Mouse (Mus musculus) brain, adult 10 weeks (tissue): Measurements from ENCODE around the gene Ms4a5. TPM values are rescaled to one million over a fixed set of nuclear protein-coding genes. Genes with fewer than 3 reads are reported as not detected.

ENCODE experiments used
- polyA plus RNA-seq: library from polyadenylated mRNA; stranded (reverse); fragments of 350-450 nt; fragmentation: Illumina TruSeq; extraction: RNeasy Lipid Tissue Mini Kit (QIAGEN cat#74804); gene quantifications from one replicate; pipeline ENCODE4 v1.2.3, GENCODE M21; 2015; ENCODE audit warnings: low read depth, low replicate concordance

The Ms4a5 gene
- not detected for polyA plus RNA-seq

GRCm38 (mm10) chr19:11283773-11284172 lies at the start of gene Ms4a5:
Gene Ms4a5 (minus strand): TSS chr19:11283873.

DNA sequence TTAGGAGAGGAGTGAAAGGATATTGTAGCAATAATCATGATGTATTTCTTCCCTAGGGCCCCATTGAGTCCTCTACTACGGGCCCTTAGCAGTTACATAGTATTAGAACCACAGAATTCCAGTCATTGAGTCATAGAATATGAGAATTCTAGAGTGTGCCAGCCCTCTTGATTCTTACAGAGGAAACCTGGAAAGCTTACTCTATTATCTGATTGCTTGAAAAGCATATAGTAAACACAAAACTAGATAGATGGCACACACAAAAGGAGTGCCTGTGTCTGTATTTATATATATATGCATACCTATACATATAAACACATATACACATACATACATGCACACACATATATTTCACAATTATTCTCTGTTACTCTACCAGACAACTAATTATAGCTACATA lies 30.7 kb upstream of the Ms4a5 start, which contains the start of gene Ms4a14:
Gene Ms4a14 (minus strand): TSS at position 101 of the 400 bp plus-strand sequence.

DNA sequence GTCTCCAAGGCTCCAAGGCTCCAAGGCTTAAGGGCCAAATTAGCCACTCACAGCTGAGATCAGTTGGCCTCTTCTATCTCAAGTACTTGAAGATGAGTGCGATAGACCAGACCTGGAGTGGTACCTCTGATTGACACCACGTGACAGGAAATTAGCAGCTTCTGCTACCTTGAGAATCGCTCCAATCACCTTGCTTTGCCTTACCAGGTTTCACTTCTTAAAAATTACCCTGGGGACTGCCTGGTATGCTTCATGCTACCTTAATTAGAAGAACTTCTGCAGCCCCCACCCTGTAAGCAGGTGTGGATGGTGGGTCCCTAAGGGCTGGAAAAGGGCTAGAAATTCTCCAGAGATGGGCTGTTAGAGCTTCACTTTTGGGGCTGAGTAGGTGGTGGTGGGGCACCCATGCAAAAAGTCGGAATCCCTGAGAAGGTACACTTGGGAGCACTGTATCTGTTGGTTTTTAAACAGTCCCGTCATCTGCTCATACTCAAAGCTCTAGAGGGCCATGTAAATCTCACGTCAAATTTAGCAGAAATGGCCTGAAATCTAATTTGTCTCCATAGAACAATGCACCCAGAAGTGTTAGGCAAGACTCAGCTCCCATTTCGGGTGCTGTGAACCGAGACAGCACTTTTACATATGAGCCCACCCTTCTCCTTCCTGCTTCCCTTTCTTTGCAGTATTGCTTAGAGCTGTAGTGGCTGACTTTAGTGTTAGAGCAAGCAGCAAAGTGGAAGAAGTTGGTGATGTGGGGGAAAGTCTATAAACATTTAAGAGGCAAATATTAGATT lies 17.4 kb downstream of the Ms4a5 start, which contains the start of gene Ms4a1:
Gene Ms4a1 (minus strand): TSS at position 190 of the 794 bp plus-strand sequence.

GRCm38 (mm10) chr19:11232348-11232747 lies 51.3 kb downstream of the Ms4a5 start, which contains the start of gene Ms4a12:
Gene Ms4a12 (minus strand): TSS chr19:11232448.

Other genes starting within 250 kb of the Ms4a5 start
- gene Ms4a8a, start 202.8 kb downstream of the Ms4a5 start, polyA plus RNA-seq: not detected
- gene 1700017D01Rik, start 153.0 kb downstream of the Ms4a5 start, polyA plus RNA-seq: not detected
- not detected for gene 1700025F22Rik, start 118.6 kb downstream of the Ms4a5 start, polyA plus RNA-seq
- not detected for gene Ms4a13, start 87.1 kb downstream of the Ms4a5 start, polyA plus RNA-seq
- gene Ms4a12, start 51.4 kb downstream of the Ms4a5 start, polyA plus RNA-seq: not detected
- gene Ms4a1, start 17.6 kb downstream of the Ms4a5 start, polyA plus RNA-seq: not detected
- gene Ms4a14, start 30.6 kb upstream of the Ms4a5 start, polyA plus RNA-seq: 0.21 TPM
- gene Ms4a7, start 52.3 kb upstream of the Ms4a5 start, polyA plus RNA-seq: 0.58 TPM
- gene Ms4a4a, start 91.7 kb upstream of the Ms4a5 start, polyA plus RNA-seq: not detected
- gene Ms4a4c, start 120.9 kb upstream of the Ms4a5 start, polyA plus RNA-seq: not detected
- not detected for gene Ms4a4b, start 159.7 kb upstream of the Ms4a5 start, polyA plus RNA-seq
- gene Ms4a6c, start 185.5 kb upstream of the Ms4a5 start, polyA plus RNA-seq: 1.8 TPM
- 0.70 TPM for gene Gm8369, start 202.1 kb upstream of the Ms4a5 start, polyA plus RNA-seq
- 3.6 TPM for gene Ms4a6b, start 232.6 kb upstream of the Ms4a5 start, polyA plus RNA-seq